Mouse (Mus musculus): ENCODE results near the gene Upf3a.
"Not testable (repeated sequence)": the region's sequence is repeated elsewhere in the genome, so short reads cannot be mapped to it uniquely, and the experiment has no call there.

The Upf3a gene

DNA sequence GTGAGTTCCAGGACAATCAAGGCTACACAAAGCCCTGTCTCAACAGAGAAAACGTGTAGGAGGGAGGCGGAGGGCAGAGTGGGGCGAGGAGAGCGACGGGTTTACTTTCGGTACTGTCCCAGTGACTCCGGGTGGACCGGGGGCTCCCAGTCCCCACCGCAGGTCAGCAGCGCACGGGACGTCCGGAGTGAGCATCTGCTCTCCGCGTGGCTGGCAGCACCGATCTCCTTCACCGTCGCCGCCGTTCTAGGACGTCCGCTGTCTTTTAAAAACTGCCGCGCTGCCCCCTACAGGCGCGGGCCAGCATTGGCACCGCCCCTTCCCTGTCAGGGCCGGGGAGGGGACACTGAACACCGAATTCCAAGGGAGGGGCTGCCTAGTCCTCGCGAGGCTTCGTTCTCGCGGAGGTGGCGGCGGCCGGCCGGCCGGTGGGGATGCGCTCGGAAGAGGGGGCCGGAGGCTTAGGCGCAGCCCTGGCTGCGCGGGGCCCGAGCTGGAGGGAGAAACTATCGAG lies at the start of gene Upf3a:
Gene Upf3a (plus strand): TSS at position 366 of the 514 bp plus-strand sequence.
- DNase-seq (ENCODE audit: low read depth in 2 of 2, low spot score in 2 of 2) = peak; percentile 89 to 90

DNA sequence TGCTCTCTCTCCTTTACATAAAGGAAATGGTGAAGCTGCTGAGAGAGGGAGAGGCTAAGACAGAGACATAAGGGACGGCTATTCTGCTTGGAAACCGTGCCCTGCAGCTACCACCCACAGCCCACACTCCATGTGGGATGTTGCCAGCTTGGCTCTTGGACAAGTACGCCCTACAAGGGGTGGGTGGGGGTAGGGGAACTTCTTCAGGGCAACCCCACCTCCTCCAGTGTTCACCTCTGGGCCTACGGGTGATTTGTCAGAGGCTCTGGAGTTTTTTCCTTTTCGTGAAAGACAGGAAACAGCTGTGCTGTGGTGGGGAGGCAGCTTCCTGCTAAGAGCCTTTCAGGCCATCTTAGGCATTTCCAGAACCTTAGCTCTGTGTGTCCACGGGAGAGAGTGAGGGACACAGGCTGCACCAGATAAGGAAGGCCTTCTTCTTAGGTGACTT lies 45.1 kb upstream of the Upf3a start:
- DNase-seq (ENCODE audit: low read depth in 2 of 2, low spot score in 2 of 2) = no peak

DNA sequence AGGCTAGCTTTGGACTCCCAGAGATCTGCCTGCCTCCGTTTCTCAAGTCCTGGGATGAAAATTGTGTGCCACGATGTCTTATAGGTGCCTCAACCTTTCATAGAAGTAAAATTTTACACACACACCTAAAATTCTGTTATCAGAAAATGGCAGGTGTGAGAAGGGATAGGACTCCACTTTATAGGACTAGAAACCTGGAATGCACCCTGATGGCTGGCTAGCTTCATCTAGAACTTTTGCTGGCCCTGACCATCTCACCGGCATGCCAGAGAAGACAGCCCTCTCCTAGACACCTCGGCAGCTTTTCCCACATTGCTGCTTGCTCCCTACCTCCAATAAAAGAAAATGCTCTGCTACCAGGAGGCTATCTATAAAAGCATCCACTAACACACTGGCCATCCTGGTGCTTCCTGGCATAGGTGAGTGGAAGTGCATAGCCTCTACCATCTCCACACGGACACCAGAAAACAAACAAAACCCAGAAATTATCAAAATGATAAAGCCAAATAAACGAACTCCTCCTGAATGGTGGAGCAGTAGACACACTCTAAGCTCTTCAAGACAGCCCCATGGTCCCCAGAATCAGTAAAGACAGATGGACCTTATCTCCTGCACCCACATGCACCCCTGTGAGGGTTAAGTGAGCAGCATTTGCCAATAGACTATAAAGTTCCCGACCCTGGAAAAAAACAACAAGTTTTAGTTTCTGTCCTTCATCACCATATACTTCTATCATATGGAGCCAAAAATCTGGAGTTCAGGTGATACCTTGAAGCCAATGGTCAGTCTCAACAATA lies 44.4 kb upstream of the Upf3a start:
- DNase-seq (ENCODE audit: low read depth in 2 of 2, low spot score in 2 of 2) = no peak

DNA sequence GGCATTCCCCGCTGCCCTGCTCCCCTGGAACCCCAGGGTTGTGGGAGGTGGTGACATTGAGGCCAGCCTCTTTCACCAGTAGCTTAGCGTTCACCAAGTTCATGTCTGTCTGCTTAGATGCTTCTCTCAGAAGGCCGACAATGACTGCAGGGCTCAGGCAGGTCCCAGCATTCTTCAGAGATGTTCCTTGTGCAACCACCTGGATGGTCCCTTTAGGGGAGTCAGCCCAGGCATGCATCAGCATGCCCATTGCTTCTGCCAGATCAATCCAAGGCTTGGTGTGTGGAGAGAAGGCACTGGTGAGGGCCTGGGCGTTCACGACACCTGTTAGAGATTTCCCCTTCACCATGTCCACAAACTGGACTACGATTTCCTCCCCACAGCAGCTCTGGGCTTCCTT lies 39.2 kb upstream of the Upf3a start:
- DNase-seq (ENCODE audit: low read depth in 2 of 2, low spot score in 2 of 2) = not testable (repeated sequence)

DNA sequence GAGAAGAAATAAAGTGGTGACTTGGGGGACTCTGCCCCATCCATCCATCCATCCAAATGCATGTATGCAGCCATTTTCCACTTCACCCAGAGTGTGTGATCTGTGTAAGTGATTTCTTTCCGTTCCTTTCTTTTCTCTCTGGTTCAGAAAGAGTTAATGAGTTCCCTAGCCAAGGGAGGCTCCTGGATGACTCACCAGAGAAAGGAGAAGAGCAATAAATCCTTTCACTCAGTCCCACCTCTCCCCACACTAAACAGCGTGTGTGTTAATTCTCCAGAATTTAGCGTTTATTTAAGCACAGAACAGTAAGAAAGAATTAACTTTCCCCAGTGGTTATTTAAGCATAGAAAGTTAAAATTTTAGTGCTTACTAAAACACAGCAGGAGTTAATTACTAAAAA lies 37.8 kb upstream of the Upf3a start:
- DNase-seq (ENCODE audit: low read depth in 2 of 2, low spot score in 2 of 2) = no peak

DNA sequence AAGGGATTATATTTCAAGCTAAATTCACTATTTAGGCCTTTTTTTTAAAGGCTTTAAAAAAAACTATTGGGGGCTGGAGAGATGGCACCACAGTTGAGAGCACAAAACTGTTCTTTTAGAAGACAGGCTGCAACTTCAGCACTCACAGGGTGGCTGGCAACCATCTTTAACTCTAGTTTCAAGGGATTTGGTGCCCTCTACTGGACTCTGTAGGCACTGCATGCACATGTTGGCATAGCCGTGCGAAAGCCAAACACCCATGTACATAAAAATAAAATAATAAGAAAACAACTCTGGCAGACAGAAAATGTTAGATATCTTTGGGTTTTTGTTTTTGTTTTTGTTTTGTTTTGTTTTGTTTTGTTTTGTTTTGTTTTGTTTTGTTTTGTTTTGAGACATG lies 31.7 kb upstream of the Upf3a start:
- peak; percentile 82 to 90 for DNase-seq (ENCODE audit: low read depth in 2 of 2, low spot score in 2 of 2)

DNA sequence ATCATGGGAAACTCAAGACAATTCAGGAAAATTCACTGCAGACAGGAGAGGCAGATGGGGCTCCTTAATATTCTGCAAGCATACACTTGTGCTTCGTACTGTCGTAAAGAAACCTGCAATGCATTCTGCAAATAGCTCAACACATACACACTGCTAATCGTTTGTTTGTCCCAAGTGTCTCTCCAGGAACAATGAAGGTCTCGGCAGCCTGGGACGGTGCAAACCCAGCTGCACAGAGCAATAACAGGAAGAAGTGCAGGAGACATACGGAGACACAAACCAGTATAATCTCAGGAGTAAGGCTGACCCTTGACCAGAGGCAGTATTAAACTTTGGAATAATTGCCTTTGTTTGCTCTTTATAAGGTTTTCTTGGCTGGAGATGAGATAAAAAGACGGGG lies 28.9 kb upstream of the Upf3a start:
- no peak for DNase-seq (ENCODE audit: low read depth in 2 of 2, low spot score in 2 of 2)

DNA sequence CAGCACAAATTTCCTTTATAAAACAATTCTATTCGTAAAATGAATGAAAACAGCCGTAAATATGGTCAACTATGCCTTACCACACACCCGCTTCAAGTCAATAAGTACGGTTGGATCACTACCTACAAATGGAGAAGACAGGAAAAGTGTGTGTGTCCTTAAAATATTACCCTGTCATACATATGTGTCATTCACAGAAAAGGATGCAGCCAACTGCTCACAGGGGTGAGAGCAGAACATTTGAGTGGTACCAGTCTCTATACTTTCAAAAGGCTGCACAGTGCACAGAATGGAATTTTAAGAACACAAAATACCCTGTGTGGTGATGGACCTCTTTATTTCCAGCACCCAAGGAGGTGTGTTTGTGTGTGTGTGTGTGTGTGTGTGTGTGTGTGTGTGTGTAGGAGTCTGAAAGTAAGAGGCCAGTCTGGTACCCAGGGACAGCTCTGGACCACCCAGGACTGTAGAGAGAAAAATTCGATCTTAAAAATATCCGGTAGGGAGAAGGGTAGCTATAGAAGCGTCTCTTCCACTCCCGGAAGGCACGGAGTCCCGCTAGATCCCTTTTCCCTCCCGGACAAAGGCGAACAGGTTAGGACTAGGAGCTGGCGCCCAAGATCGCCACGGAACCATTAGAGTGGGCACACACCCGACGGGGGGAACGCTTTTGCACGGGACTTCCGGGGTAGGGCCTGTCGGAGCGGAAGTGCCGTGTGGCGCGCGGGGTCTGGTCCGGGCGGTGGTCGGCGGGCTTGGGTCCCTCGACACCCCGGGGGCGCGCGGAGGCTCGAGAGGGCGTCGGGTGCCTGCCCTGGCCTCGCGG lies 28.2 kb upstream of the Upf3a start, which contains the start of gene Cdc16:
Gene Cdc16 (plus strand): TSS at position 695 of the 823 bp plus-strand sequence.
- DNase-seq (ENCODE audit: low read depth in 2 of 2, low spot score in 2 of 2) = peak; percentile 80 to 87

DNA sequence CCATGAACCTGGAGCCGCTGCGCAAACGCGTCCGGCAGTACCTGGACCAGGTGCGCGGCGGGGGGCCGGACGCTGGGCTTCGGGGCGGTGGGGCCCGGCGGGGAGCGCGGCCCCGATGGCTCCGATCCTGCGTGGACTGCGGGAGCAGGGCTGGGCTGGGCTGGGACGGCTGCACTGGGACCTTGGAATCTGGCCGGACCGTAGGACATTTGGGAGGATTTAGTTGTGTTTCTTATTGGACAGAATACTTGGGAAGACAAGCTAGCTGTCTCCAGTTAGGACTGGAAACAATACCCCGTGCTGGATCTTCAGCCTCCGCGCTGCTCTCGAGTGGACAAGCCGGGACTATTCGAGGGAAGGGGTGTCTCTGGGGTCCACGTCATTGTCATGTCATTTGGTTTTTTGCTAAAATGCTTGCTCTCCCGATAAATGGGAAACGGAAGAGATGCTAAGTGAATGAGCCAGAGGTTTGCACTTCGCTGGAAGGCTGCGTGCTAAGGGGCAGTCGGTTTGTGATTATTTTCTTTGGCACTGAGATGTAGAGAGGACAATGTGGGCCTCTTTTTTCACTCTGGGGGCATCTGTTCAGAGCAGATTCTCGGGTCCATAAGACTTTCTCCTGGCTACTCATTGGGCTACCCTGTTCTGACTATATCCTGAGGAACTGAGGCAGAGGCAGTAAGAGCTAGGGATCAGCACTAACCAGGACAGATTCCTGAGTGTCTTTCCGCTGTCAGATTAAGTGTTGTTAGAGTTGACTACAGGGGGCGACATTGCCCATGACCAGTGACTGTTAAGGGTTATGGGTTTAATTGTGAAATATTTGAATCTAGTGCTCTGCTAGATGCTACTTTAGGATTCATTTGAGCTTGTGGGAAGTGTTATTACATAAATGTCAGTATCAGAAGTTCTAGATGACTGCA lies 27.3 kb upstream of the Upf3a start:
- peak; percentile 34 to 56 for DNase-seq (ENCODE audit: low read depth in 2 of 2, low spot score in 2 of 2)

DNA sequence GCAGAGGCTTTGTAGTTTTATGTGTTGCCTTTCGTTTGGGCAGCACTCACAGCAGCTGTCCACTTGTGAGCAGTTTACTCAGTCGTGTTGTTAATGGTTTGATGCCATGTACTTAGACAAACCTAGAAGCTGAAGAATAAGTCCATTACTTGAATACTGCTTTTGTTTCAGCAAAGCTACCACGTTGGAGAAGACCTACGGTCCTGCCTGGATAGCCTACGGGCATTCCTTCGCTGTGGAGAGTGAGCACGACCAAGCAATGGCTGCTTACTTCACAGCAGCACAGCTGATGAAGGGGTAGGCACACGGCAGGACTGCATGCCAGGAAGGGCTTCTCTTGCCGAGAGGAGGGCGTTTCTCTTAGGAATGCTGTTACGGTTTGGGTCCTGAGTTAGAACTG lies 16.2 kb upstream of the Upf3a start:
- DNase-seq (ENCODE audit: low read depth in 2 of 2, low spot score in 2 of 2) = no peak

DNA sequence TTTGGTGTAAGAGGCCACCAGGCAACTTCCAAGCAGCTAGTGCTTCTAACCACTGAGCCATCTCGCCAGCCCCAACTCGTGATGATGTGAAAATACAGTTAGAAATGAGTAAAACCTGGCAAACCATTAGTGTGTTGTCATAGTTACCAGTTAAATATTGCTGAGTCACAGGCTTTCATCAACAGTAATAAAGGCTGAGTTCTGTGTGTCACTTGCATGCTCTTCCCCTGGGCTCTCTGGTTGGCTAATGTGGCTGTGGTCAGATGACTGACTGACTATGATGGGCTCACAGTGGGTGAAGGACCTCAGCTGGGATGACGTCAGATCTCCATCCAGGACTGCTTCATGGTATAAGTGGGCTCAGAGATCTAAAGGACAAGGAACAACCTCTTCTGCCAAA lies 4.9 kb upstream of the Upf3a start:
- DNase-seq (ENCODE audit: low read depth in 2 of 2, low spot score in 2 of 2) = no peak

DNA sequence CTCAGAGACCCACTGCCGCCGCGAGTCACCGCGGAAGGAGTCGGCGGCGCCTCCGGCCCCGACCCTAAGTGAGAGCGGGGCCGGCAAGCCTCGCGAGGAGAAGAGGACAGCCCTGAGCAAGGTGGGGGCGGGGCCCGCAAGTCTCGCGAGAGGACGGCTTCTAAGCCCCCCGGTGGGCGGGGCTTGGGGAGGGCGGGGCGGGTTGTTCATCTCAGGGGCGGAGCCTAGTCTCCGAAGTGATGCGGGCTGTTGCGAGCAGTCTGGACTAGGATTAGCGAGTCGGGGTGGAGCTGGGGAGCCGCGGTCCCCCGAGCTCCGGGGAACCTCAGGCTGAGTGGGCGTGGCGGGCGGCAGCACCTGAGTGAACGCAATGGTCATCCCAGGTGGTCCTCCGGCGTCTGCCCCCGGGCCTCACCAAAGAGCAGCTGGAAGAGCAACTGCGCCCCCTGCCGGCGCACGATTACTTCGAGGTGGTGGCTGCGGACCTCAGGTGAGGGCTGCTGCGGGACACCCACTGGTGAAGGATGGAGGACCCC lies 417 bp downstream of the Upf3a start:
- peak; percentile 94 to 96 for DNase-seq (ENCODE audit: low read depth in 2 of 2, low spot score in 2 of 2)

DNA sequence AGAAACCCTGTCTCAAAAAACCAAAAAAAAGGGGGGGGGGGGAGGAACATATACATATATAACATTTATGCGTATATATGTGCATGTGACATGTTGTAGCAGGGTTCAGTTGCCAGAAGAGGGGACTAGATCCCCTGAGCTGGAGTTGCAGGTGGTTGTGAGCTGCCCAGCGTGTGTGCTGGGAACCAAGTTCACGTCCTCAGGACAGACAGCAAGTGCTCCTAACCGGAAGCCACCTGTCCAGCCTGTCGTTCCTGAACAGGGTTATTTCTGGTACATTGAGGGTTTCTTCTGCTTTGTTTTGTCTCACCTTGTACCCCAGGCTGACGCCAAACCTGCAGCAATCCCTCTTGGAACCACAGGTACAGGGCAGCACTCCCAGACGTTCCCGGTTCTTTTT lies 4.2 kb downstream of the Upf3a start:
- DNase-seq (ENCODE audit: low read depth in 2 of 2, low spot score in 2 of 2) = no peak

DNA sequence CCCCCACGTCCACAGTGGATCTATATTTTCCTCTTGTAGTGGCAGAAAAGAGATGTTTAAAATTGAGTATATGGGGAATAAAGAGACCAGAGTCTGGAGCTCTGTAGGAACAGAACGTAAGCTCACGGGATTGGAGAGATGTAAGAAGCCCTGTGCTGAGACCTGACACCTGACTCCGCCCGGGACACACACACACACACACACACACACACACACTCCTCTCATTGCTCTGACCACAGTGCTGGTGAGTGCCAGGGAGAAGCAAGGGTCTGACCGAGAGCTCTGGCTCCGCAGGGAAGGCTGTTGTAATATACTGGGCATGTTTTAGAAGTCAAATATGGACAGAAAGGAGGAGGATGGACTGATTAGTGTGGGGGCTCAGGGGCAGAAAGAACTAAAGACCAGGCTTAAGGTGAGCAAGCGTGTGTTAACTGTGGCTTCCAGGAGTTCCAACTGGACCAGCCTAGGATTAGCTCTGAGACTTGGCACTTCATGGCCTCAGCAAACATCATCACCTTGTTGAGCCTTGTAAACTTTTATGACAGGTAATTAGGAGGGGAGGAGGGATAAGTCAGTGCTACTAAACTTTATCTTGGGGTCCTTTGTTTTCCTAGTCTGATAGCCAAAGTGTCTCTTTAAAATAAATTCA lies 7.8 kb downstream of the Upf3a start:
- no peak for DNase-seq (ENCODE audit: low read depth in 2 of 2, low spot score in 2 of 2)

DNA sequence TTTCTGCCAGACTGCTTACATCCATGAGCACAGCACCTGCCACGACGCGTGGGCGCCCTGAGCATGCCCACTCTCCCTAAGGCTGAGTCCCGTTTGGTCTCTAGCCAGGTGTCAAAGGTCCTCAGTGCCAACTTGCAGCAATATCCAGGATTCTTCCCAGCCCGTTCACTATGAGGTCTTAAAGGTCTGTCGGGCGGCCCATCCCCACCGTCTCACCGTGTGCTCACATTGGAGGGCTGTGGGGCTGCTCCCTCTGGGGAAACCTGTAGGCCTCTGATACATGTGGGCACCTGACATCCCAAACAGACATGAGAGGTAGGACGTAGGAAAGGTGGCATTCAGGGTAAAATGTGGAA lies 8.3 kb downstream of the Upf3a start:
- no peak for DNase-seq (ENCODE audit: low read depth in 2 of 2, low spot score in 2 of 2)

DNA sequence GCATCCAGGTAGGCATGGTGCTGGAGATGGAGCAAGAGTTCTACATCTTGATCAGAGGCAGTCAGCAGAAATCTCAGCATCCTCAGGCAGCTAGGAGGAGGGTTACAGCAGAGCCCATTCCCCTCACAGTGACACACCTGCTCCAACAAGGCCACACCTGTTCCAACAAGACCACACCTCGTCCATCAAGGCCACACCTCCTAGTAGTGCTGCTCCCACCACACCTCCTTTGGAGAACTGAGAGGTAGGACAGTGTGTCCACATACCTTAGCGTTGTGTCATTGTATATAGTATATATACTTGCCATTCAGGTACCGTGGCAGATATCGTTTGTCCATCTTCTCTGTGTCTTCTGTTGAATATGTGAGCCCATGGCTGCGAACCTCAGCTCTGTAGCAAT lies 12.3 kb downstream of the Upf3a start:
- DNase-seq (ENCODE audit: low read depth in 2 of 2, low spot score in 2 of 2) = no peak

DNA sequence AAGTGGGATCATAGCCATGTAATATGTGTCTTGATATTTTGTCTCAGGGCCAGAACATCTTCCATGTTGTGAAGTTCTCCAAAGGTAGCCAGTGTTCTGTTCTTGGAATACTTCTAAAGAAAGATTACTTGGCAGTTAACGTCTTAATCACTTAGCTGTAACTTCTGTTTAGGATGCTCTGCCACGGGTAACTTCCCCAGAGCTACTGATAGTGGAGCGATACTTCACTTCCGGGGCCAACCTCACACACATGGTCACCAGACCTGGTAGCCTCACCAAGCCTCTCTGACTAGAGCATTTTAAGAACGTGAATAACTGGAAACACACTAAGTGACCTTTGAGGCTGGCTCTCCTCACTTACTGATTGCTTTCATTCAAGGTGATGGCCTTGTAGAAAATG lies 14.2 kb downstream of the Upf3a start:
- no peak for DNase-seq (ENCODE audit: low read depth in 2 of 2, low spot score in 2 of 2)

DNA sequence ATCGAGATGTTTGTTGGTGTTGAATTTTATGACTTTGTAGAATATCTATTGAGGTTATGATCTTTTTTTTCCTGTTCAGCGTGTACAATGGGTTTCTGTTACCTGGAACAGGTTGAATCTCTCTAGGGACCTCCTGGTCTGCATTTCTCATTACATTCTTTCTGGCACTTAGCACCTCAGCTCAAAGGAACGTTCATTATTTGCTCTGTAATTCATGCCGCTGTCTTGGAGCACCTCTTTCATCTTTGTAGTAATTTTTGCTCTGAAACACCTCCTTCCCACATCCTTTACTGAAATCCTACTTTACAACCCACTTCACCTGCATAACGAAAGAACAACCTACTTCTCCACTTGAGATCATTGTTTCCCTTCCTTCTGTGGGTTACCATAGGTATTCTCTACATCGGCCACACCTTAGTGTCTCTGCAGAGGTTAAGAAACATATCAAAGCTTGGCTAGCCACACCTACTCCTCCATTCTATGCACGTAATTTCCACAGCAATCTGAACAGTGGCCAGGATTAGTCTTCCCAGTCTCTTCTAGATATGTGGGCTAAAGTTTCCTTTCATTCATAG lies 43.3 kb downstream of the Upf3a start:
- no peak for DNase-seq (ENCODE audit: low read depth in 2 of 2, low spot score in 2 of 2)

DNA sequence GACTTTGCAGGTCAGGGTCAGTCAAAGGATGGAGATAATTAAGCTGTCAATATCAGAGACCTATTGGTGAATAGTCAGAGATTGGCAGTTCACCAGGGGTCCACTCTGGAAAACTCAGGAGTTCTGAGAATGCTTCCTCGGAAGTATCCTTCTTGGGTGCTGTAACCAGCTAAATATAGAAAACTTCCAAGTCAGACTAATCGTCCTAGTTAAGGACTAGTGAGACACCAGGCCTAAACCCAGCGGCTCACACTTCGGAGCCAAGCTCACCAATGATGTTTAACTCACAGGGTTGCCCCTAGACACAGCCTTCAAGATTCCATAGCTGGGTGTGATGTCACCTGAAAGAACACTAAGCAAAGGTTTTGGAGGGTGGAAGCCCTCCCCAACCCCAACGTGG lies 52.9 kb downstream of the Upf3a start, which contains the start of gene AF366264:
Gene AF366264 (minus strand): TSS at position 101 of the 400 bp plus-strand sequence.
- not testable (repeated sequence) for DNase-seq (ENCODE audit: low read depth in 2 of 2, low spot score in 2 of 2)

DNA sequence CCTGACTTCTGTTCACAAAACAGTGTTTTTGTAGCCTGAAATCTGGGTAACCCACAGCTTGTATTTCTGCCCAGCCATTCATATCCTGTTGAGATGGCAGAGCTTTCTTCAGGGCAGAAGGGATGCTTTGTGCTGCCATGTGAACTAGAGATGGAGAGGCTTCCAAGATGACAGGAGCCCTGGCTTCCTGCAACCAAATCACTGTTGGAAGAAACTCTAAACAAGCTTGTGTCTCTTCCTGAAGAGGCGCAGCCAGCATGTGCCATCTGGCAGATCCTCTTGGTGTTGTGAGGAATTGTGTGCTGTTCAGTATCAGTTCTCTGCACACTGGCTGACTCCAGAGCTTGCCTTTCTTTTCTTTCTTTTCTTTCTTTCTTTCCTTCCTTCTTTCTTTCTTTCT lies 57.9 kb downstream of the Upf3a start:
- DNase-seq (ENCODE audit: low read depth in 2 of 2, low spot score in 2 of 2) = not testable (repeated sequence)
